Mouse (Mus musculus): ENCODE measurements at regions not wholly inside any gene's neighbourhood (a gene's known extent, or its start where the extent isn't known, plus 50 kb on each side); places are given as distances from the start of the nearest gene placed in this dataset.

GRCm38 (mm10) chr14:86490826-86491225 lies 650.2 kb downstream of the Diaph3 start:
- 81% methylated on average over 4 of the region's 4 CpGs for WGBS
- Histone ChIP-seq H3K4me3 (replicated peaks; ENCODE audit: low read depth, low read length) (no peak overlapping the region), H3K27me3 (ENCODE audit: control insufficient read depth, insufficient read depth, low read length) (no peaks in the 10 kb centered on the region), H3K9me3 (ENCODE audit: control insufficient read depth, low read length) (no peaks in the 10 kb centered on the region), H3K9ac (replicated peaks; ENCODE audit: low read length) (no peak overlapping the region), H3K27ac (replicated peaks; ENCODE audit: low read depth, low read length) (no peak overlapping the region), H3K4me1 (ENCODE audit: control insufficient read depth, insufficient read depth, low read length) (no peaks in the 10 kb centered on the region; the same call in 1 of the 2 replicates), H3K4me2 (ENCODE audit: low read length) (no peak overlapping the region), H3K36me3 (ENCODE audit: control insufficient read depth, insufficient read depth, low read length) (no peaks in the 10 kb centered on the region)
- ATAC-seq (ENCODE audit: low FRiP score, low TSS enrichment) = no peak
- no peak for DNase-seq

- H3K27me3 ChIP-seq (ENCODE audit: control insufficient read depth, insufficient read depth, low read length) = no peaks in the 10 kb centered on the region
- ATAC-seq (ENCODE audit: low FRiP score, low TSS enrichment) (no peak), DNase-seq (peak; percentile 39)
- H3K27ac ChIP-seq (replicated peaks; ENCODE audit: low read depth, low read length) = peak overlapping the region; percentile 34; the same call in 1 of the 2 replicates
- WGBS = 79% methylated on average over 13 of the region's 13 CpGs
- H3K36me3 ChIP-seq (ENCODE audit: control insufficient read depth, insufficient read depth, low read length) = no peaks in the 10 kb centered on the region
- no peak overlapping the region for H3K4me2 ChIP-seq (ENCODE audit: low read length)
- no peaks in the 10 kb centered on the region for H3K9me3 ChIP-seq (ENCODE audit: control insufficient read depth, low read length)
- H3K4me3 ChIP-seq (replicated peaks; ENCODE audit: low read depth, low read length) = no peak overlapping the region
- H3K4me1 ChIP-seq (ENCODE audit: control insufficient read depth, insufficient read depth, low read length) = no peaks in the 10 kb centered on the region; the same call in 1 of the 2 replicates
- no peak overlapping the region for H3K9ac ChIP-seq (replicated peaks; ENCODE audit: low read length)
Measured at GRCm38 (mm10) chr14:86489872-86490631, 651.0 kb downstream of the Diaph3 start.

GRCm38 (mm10) chr14:86489044-86489816 lies 651.8 kb downstream of the Diaph3 start:
- Histone ChIP-seq H3K4me3 (replicated peaks; ENCODE audit: low read depth, low read length) (no peak overlapping the region), H3K4me1 (ENCODE audit: control insufficient read depth, insufficient read depth, low read length) (no peaks in the 10 kb centered on the region; the same call in 1 of the 2 replicates), H3K4me2 (ENCODE audit: low read length) (no peak overlapping the region), H3K27me3 (ENCODE audit: control insufficient read depth, insufficient read depth, low read length) (no peaks in the 10 kb centered on the region), H3K27ac (replicated peaks; ENCODE audit: low read depth, low read length) (no peak overlapping the region), H3K9me3 (ENCODE audit: control insufficient read depth, low read length) (no peaks in the 10 kb centered on the region), H3K9ac (replicated peaks; ENCODE audit: low read length) (no peak overlapping the region), H3K36me3 (ENCODE audit: control insufficient read depth, insufficient read depth, low read length) (no peaks in the 10 kb centered on the region)
- 85% methylated on average over 16 of the region's 16 CpGs for WGBS
- peak; percentile 51 for DNase-seq
- ATAC-seq (ENCODE audit: low FRiP score, low TSS enrichment) = no peak

- H3K9me3 ChIP-seq (ENCODE audit: control insufficient read depth, low read length) = no peaks in the 10 kb centered on the region
- ATAC-seq (ENCODE audit: low FRiP score, low TSS enrichment) (no peak), DNase-seq (no peak)
- WGBS = 52% methylated on average over 8 of the region's 8 CpGs
- no peaks in the 10 kb centered on the region; the same call in 1 of the 2 replicates for H3K4me1 ChIP-seq (ENCODE audit: control insufficient read depth, insufficient read depth, low read length)
- no peaks in the 10 kb centered on the region for H3K27me3 ChIP-seq (ENCODE audit: control insufficient read depth, insufficient read depth, low read length)
- H3K4me2 ChIP-seq (ENCODE audit: low read length) = no peak overlapping the region
- no peaks in the 10 kb centered on the region for H3K36me3 ChIP-seq (ENCODE audit: control insufficient read depth, insufficient read depth, low read length)
- H3K9ac ChIP-seq (replicated peaks; ENCODE audit: low read length) = no peak overlapping the region
- H3K4me3 ChIP-seq (replicated peaks; ENCODE audit: low read depth, low read length) = no peak overlapping the region
- H3K27ac ChIP-seq (replicated peaks; ENCODE audit: low read depth, low read length) = no peak overlapping the region
Measured at GRCm38 (mm10) chr14:86487285-86487897, 653.6 kb downstream of the Diaph3 start.

GRCm38 (mm10) chr14:86484247-86484646 lies 656.8 kb downstream of the Diaph3 start:
- no peak overlapping the region for H3K4me2 ChIP-seq (ENCODE audit: low read length)

GRCm38 (mm10) chr14:86473604-86474003 lies 667.4 kb downstream of the Diaph3 start:
- Histone ChIP-seq H3K36me3 (ENCODE audit: control insufficient read depth, insufficient read depth, low read length) (no peaks in the 10 kb centered on the region), H3K4me2 (ENCODE audit: low read length) (no peak overlapping the region), H3K4me1 (ENCODE audit: control insufficient read depth, insufficient read depth, low read length) (no peaks in the 10 kb centered on the region), H3K27ac (replicated peaks; ENCODE audit: low read depth, low read length) (no peak overlapping the region), H3K9ac (replicated peaks; ENCODE audit: low read length) (no peak overlapping the region), H3K9me3 (ENCODE audit: control insufficient read depth, low read length) (no peaks in the 10 kb centered on the region), H3K4me3 (replicated peaks; ENCODE audit: low read depth, low read length) (no peak overlapping the region), H3K27me3 (ENCODE audit: control insufficient read depth, insufficient read depth, low read length) (no peaks in the 10 kb centered on the region)
- no peak for ATAC-seq (ENCODE audit: low FRiP score, low TSS enrichment)
- DNase-seq = no peak
- WGBS = 89% methylated on average over 1 of the region's 1 CpGs

More at GRCm38 (mm10) chr14:86484247-86484646, 656.8 kb downstream of the Diaph3 start:
- no peaks in the 10 kb centered on the region for H3K27me3 ChIP-seq (ENCODE audit: control insufficient read depth, insufficient read depth, low read length)
- no peak overlapping the region for H3K4me3 ChIP-seq (replicated peaks; ENCODE audit: low read depth, low read length)
- H3K9ac ChIP-seq (replicated peaks; ENCODE audit: low read length) = no peak overlapping the region
- no peaks in the 10 kb centered on the region for H3K4me1 ChIP-seq (ENCODE audit: control insufficient read depth, insufficient read depth, low read length)
- no peaks in the 10 kb centered on the region for H3K36me3 ChIP-seq (ENCODE audit: control insufficient read depth, insufficient read depth, low read length)
- no peak overlapping the region for H3K27ac ChIP-seq (replicated peaks; ENCODE audit: low read depth, low read length)
- DNase-seq = no peak
- WGBS = 87% methylated on average over 5 of the region's 5 CpGs
- no peaks in the 10 kb centered on the region for H3K9me3 ChIP-seq (ENCODE audit: control insufficient read depth, low read length)
- ATAC-seq (ENCODE audit: low FRiP score, low TSS enrichment) = no peak

GRCm38 (mm10) chr14:86470462-86470861 lies 670.6 kb downstream of the Diaph3 start:
- no peak overlapping the region for H3K9ac ChIP-seq (replicated peaks; ENCODE audit: low read length)
- no peaks in the 10 kb centered on the region for H3K4me1 ChIP-seq (ENCODE audit: control insufficient read depth, insufficient read depth, low read length)
- no peak overlapping the region for H3K4me3 ChIP-seq (replicated peaks; ENCODE audit: low read depth, low read length)
- no peaks in the 10 kb centered on the region for H3K27me3 ChIP-seq (ENCODE audit: control insufficient read depth, insufficient read depth, low read length)
- H3K9me3 ChIP-seq (ENCODE audit: control insufficient read depth, low read length) = no peaks in the 10 kb centered on the region
- no peaks in the 10 kb centered on the region for H3K36me3 ChIP-seq (ENCODE audit: control insufficient read depth, insufficient read depth, low read length)
- no peak for ATAC-seq (ENCODE audit: low FRiP score, low TSS enrichment)
- no peak overlapping the region for H3K27ac ChIP-seq (replicated peaks; ENCODE audit: low read depth, low read length)
- H3K4me2 ChIP-seq (ENCODE audit: low read length) = no peak overlapping the region
- 71% methylated on average over 4 of the region's 4 CpGs for WGBS
- DNase-seq = no peak

- DNase-seq (peak; percentile 15), ATAC-seq (ENCODE audit: low FRiP score, low TSS enrichment) (no peak)
- WGBS = 34% methylated on average over 8 of the region's 8 CpGs
- Histone ChIP-seq H3K36me3 (ENCODE audit: control insufficient read depth, insufficient read depth, low read length) (no peaks in the 10 kb centered on the region), H3K27ac (replicated peaks; ENCODE audit: low read depth, low read length) (no peak overlapping the region), H3K4me2 (ENCODE audit: low read length) (no peak overlapping the region), H3K9ac (replicated peaks; ENCODE audit: low read length) (no peak overlapping the region), H3K4me1 (ENCODE audit: control insufficient read depth, insufficient read depth, low read length) (no peaks in the 10 kb centered on the region), H3K4me3 (replicated peaks; ENCODE audit: low read depth, low read length) (no peak overlapping the region), H3K9me3 (ENCODE audit: control insufficient read depth, low read length) (no peaks in the 10 kb centered on the region), H3K27me3 (ENCODE audit: control insufficient read depth, insufficient read depth, low read length) (no peaks in the 10 kb centered on the region)
Measured at GRCm38 (mm10) chr14:86467886-86468463, 673.1 kb downstream of the Diaph3 start.

Data from midbrain, embryonic 14.5 days (tissue).